Mouse (Mus musculus): ENCODE data around the gene Cnot11. TPM values are rescaled to one million over a fixed set of nuclear protein-coding genes. Genes with fewer than 3 reads are reported as not detected.
A peak's percentile ranks its signal among the peaks of the same experiment; 100 is the strongest.

The Cnot11 gene
- polyA plus RNA-seq, 1 experiment from 2014 or later = 16.9 TPM

DNA sequence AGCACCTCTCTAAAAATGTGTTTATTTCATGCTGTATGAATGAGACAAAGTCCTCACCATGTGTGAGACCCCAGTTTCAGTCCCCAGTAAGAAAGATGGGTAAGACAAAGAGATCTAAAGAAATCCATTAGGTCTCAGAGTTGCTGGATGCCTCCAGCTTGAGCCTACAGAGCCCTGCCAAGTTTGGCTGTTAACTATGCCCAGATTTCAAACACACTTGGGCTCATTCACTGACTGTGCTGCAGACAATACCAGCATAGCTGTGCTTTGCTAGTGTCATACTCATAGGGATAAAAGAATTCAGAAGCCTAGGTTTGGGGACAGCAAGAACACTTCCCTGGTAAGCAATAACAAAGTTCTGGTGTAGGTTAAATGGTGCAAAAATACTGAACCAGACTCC lies 33.3 kb downstream of the Cnot11 start:
- no peak overlapping the region for H3K27ac ChIP-seq (replicated peaks; ENCODE audit: low read depth, low read length)
- H3K9ac ChIP-seq (replicated peaks; ENCODE audit: low read length) = no peak overlapping the region
- H3K27me3 ChIP-seq (ENCODE audit: control insufficient read depth, insufficient read depth, low read length) = no peaks in the 10 kb centered on the region
- H3K4me2 ChIP-seq (ENCODE audit: low read length) = no peak overlapping the region
- H3K4me3 ChIP-seq (replicated peaks; ENCODE audit: low read depth, low read length) = no peak overlapping the region
- DNase-seq (no peak), ATAC-seq (ENCODE audit: low FRiP score, low TSS enrichment) (no peak)
- H3K4me1 ChIP-seq (ENCODE audit: control insufficient read depth, insufficient read depth, low read length) = no peaks in the 10 kb centered on the region
- H3K9me3 ChIP-seq (ENCODE audit: control insufficient read depth, low read length) = no peaks in the 10 kb centered on the region
- H3K36me3 ChIP-seq (ENCODE audit: control insufficient read depth, insufficient read depth, low read length) = peaks cover 10% of the 10 kb centered on the region

DNA sequence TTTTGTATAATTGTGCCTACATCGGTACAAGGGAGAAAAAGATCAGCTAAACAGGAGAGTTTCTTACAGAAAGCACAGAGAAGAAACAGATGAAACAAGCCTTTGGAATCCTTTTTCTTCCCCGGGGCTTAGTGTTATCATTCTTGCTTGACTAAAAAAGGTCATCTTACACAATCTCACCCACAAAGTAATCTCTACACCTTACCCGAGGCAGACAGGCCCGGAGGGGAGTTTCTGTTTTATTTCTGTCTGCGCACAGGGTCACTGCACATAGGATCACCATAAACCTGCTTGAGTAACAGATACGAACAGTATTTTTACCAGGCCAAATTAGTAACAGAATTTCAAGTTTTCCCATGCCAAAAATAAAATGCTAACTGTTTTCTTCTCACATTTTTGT lies 36.9 kb downstream of the Cnot11 start:
- no peaks in the 10 kb centered on the region for H3K27me3 ChIP-seq (ENCODE audit: control insufficient read depth, insufficient read depth, low read length)
- H3K9me3 ChIP-seq (ENCODE audit: control insufficient read depth, low read length) = no peaks in the 10 kb centered on the region
- H3K4me1 ChIP-seq (ENCODE audit: control insufficient read depth, insufficient read depth, low read length) = peaks cover 15% of the 10 kb centered on the region
- H3K4me2 ChIP-seq (ENCODE audit: low read length) = no peak overlapping the region
- no peak overlapping the region for H3K4me3 ChIP-seq (replicated peaks; ENCODE audit: low read depth, low read length)
- H3K27ac ChIP-seq (replicated peaks; ENCODE audit: low read depth, low read length) = no peak overlapping the region
- ATAC-seq (ENCODE audit: low FRiP score, low TSS enrichment) (no peak), DNase-seq (no peak)
- H3K36me3 ChIP-seq (ENCODE audit: control insufficient read depth, insufficient read depth, low read length) = 0 out of 2 replicates have a peak, but pooled peaks cover 4% of the 10 kb centered on the region
- no peak overlapping the region for H3K9ac ChIP-seq (replicated peaks; ENCODE audit: low read length)
- WGBS = 74% methylated on average over 6 of the region's 6 CpGs

DNA sequence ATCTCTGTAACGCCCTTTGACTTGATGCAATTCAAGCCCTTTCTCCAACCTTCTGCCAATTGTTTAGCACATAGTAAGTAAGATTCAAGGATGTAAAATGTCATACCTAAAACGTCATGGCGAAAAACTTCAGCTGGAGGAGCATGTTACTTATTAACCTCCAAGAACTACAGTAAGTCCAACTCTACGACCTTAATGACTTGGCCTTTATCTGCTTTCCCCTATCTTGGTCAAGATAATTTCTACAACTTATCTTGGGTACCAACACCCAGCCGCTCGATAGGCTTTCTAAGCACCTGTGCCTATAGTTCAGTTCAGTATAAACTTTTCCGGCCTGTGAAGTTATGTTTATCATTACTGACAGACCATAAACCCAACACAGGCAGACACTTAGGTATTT lies 39.1 kb downstream of the Cnot11 start:
- Histone ChIP-seq H3K4me1 (ENCODE audit: control insufficient read depth, insufficient read depth, low read length) (peaks cover 15% of the 10 kb centered on the region), H3K4me3 (replicated peaks; ENCODE audit: low read depth, low read length) (no peak overlapping the region), H3K27ac (replicated peaks; ENCODE audit: low read depth, low read length) (no peak overlapping the region), H3K27me3 (ENCODE audit: control insufficient read depth, insufficient read depth, low read length) (no peaks in the 10 kb centered on the region), H3K9ac (replicated peaks; ENCODE audit: low read length) (no peak overlapping the region), H3K4me2 (ENCODE audit: low read length) (no peak overlapping the region), H3K9me3 (ENCODE audit: control insufficient read depth, low read length) (no peaks in the 10 kb centered on the region), H3K36me3 (ENCODE audit: control insufficient read depth, insufficient read depth, low read length) (0 out of 2 replicates have a peak, but pooled peaks cover 4% of the 10 kb centered on the region)
- no peak for DNase-seq
- no peak for ATAC-seq (ENCODE audit: low FRiP score, low TSS enrichment)
- 90% methylated on average over 7 of the region's 7 CpGs for WGBS

DNA sequence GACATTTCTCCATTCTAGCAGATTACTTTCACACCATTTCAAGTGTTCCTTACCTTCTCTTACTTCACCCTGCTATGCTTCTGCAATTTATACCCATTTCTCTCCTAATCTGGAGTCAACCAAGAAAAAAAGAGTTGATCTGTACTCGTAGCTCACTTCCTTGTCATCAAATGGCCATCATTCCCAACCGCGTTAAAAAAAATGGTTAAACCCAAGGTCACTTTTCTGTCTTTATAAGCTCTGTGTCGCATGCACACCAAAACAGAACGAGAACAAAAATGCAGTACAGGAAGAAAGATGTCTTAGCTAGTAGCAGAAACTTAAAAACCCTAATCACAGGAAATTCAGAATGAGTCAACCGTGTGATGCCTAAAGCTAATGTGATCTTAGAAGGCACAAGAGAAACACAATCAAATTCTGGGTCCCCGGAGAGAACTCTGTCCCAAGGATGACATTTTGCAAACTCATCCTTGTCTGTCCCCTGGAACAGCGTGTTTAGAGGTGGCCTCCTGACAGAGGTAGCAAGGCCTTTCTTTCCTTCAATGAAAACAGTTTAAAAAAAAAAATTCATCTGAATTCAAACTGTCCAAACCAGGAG lies 41.1 kb downstream of the Cnot11 start:
- H3K27me3 ChIP-seq (ENCODE audit: control insufficient read depth, insufficient read depth, low read length) = no peaks in the 10 kb centered on the region
- no peaks in the 10 kb centered on the region for H3K36me3 ChIP-seq (ENCODE audit: control insufficient read depth, insufficient read depth, low read length)
- ATAC-seq (ENCODE audit: low FRiP score, low TSS enrichment) (no peak), DNase-seq (peak; percentile 13)
- no peaks in the 10 kb centered on the region for H3K9me3 ChIP-seq (ENCODE audit: control insufficient read depth, low read length)
- H3K4me3 ChIP-seq (replicated peaks; ENCODE audit: low read depth, low read length) = peak overlapping the region; percentile 90
- H3K4me2 ChIP-seq (ENCODE audit: low read length) = peak overlapping the region; percentile 62
- H3K9ac ChIP-seq (replicated peaks; ENCODE audit: low read length) = peak overlapping the region; percentile 86; the same call in 1 of the 2 replicates
- WGBS = 23% methylated on average over 8 of the region's 8 CpGs
- peak overlapping the region; percentile 96 for H3K27ac ChIP-seq (replicated peaks; ENCODE audit: low read depth, low read length)
- H3K4me1 ChIP-seq (ENCODE audit: control insufficient read depth, insufficient read depth, low read length) = peaks cover 15% of the 10 kb centered on the region

DNA sequence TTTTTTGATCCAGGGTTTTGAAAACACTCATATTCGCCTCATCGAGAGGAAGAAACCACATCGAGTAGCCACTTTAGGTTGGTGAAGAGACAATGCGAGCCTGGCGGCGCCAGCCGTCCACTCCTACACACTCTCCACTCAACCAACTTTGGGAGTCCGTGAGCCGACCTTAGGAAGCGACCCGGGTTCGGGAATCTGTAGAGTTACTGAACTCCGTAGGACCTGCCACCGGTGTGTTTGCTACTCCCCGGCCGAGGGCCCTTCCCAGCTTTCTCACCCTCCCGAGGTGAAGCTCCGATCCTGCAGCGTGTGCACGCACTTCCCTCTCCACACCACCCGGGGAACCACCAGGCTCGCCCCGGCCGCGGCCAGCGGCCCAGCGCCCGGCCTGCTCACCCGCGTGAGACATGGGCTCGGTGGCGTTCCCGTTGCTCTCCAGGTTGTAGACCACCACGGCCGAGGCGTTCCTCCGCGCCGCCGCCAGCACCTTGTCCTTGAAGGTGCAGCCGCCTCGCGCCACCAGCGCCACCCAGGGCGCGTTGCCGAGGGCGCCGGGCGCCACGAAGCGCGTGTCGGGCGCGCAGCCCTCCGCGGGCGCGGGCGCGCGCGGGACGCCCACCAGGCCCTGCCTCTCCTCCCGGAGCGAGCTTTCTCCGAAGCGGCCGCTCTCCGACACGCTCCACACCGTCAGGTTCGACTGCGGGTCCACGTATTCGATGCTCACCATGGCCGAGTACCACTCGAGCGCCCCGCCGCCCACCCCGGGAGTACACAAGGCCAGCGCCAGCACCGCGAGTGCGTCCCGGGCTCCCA lies 41.8 kb downstream of the Cnot11 start:
- peak overlapping the region; percentile 90 for H3K4me3 ChIP-seq (replicated peaks; ENCODE audit: low read depth, low read length)
- DNase-seq = peak; percentile 83
- peak overlapping the region; percentile 86 for H3K9ac ChIP-seq (replicated peaks; ENCODE audit: low read length)
- ATAC-seq (ENCODE audit: low FRiP score, low TSS enrichment) = peak; percentile 84
- H3K4me2 ChIP-seq (ENCODE audit: low read length) = peak overlapping the region; percentile 62
- no peaks in the 10 kb centered on the region for H3K27me3 ChIP-seq (ENCODE audit: control insufficient read depth, insufficient read depth, low read length)
- peaks cover 15% of the 10 kb centered on the region for H3K4me1 ChIP-seq (ENCODE audit: control insufficient read depth, insufficient read depth, low read length)
- no peaks in the 10 kb centered on the region for H3K9me3 ChIP-seq (ENCODE audit: control insufficient read depth, low read length)
- under 1% methylated on average over 88 of the region's 88 CpGs for WGBS
- no peaks in the 10 kb centered on the region for H3K36me3 ChIP-seq (ENCODE audit: control insufficient read depth, insufficient read depth, low read length)
- H3K27ac ChIP-seq (replicated peaks; ENCODE audit: low read depth, low read length) = peak overlapping the region; percentile 96

DNA sequence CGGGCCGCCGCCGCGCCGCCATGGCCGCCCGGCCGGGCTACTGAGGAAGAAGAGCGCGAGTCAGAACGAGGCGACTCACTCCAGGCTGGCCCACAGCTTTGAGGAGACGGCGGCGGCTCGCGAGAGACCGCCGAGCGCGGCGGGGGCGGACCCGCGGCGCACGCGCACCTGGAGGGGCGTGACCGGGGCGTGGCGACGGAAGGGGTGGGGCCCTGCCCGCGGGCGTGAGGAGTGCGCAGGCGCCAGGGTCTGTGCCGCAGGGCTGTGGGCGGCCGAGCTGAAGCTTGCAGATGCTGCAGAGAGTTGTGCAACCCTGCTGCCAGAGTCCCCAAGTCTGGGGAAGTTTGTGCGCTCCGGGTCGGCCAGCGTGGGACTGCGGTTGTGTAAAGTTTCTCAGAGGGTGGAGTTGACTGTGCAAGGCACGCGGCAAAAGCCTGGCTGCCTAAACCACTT lies 42.5 kb downstream of the Cnot11 start, which contains the start of gene Rnf149:
Gene Rnf149, minus strand, starts transcription at position 153 of the 453 bp plus-strand sequence.
- peak within 1 kb of the TSS; percentile 86 for H3K9ac ChIP-seq (replicated peaks; ENCODE audit: low read length)
- H3K4me2 ChIP-seq (ENCODE audit: low read length) = peak within 1 kb of the TSS; percentile 62
- H3K9me3 ChIP-seq (ENCODE audit: control insufficient read depth, low read length) = no peaks in the 10 kb centered on the region
- DNase-seq (peak; percentile 97), ATAC-seq (ENCODE audit: low FRiP score, low TSS enrichment) (peak; percentile 97)
- peaks cover 15% of the 10 kb centered on the region for H3K4me1 ChIP-seq (ENCODE audit: control insufficient read depth, insufficient read depth, low read length)
- under 1% methylated on average over 49 of the region's 49 CpGs for WGBS
- H3K27ac ChIP-seq (replicated peaks; ENCODE audit: low read depth, low read length) = peak within 1 kb of the TSS; percentile 96
- no peaks in the 10 kb centered on the region for H3K36me3 ChIP-seq (ENCODE audit: control insufficient read depth, insufficient read depth, low read length)
- H3K27me3 ChIP-seq (ENCODE audit: control insufficient read depth, insufficient read depth, low read length) = no peaks in the 10 kb centered on the region
- H3K4me3 ChIP-seq (replicated peaks; ENCODE audit: low read depth, low read length) = peak within 1 kb of the TSS; percentile 90

DNA sequence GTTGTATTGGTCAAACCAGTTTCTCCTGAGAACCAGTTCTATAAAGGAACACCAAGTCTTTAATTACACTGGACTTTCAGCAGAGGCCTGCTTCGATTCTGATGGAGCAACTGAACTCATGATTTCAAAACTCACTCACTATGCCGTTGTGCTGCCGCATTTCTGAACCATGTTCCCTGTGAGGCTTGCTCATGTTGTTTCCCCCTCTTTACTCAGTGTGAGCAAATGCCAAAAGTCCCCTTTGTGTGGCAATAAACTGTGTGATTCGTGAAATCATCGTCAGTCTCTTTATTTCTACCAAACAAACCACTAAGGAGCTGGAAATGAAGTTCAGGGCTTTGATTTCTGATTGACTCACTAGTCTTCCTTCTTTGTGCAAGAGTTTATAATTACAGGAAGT lies 43.7 kb downstream of the Cnot11 start:
- no peak overlapping the region for H3K9ac ChIP-seq (replicated peaks; ENCODE audit: low read length)
- peaks cover 15% of the 10 kb centered on the region for H3K4me1 ChIP-seq (ENCODE audit: control insufficient read depth, insufficient read depth, low read length)
- H3K27me3 ChIP-seq (ENCODE audit: control insufficient read depth, insufficient read depth, low read length) = no peaks in the 10 kb centered on the region
- H3K27ac ChIP-seq (replicated peaks; ENCODE audit: low read depth, low read length) = no peak overlapping the region
- no peak overlapping the region for H3K4me3 ChIP-seq (replicated peaks; ENCODE audit: low read depth, low read length)
- no peak overlapping the region for H3K4me2 ChIP-seq (ENCODE audit: low read length)
- no peaks in the 10 kb centered on the region for H3K36me3 ChIP-seq (ENCODE audit: control insufficient read depth, insufficient read depth, low read length)
- DNase-seq (no peak), ATAC-seq (ENCODE audit: low FRiP score, low TSS enrichment) (no peak)
- 93% methylated on average over 5 of the region's 5 CpGs for WGBS
- H3K9me3 ChIP-seq (ENCODE audit: control insufficient read depth, low read length) = no peaks in the 10 kb centered on the region

DNA sequence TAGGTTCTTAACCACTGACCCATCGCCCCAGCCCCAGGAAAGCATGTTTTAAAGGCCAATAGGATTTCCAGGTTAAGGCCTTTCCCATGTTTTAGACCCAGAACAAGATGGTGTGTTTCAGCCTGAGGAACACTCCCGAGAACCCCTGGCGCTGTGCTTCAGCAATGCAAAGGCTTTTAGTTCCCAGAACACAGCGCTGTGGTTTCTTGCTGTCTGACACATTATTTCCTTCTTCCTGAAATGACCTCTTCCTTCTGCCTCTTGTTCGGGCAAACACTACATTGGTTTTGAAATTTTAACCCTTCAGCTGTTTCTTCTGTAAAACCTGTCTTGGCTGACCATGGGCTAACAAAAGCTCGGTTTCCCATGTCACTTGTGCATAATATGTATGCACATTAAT lies 44.3 kb downstream of the Cnot11 start:
- Histone ChIP-seq H3K9ac (replicated peaks; ENCODE audit: low read length) (no peak overlapping the region), H3K36me3 (ENCODE audit: control insufficient read depth, insufficient read depth, low read length) (no peaks in the 10 kb centered on the region), H3K27me3 (ENCODE audit: control insufficient read depth, insufficient read depth, low read length) (no peaks in the 10 kb centered on the region), H3K4me3 (replicated peaks; ENCODE audit: low read depth, low read length) (no peak overlapping the region), H3K27ac (replicated peaks; ENCODE audit: low read depth, low read length) (no peak overlapping the region), H3K4me2 (ENCODE audit: low read length) (no peak overlapping the region), H3K9me3 (ENCODE audit: control insufficient read depth, low read length) (no peaks in the 10 kb centered on the region), H3K4me1 (ENCODE audit: control insufficient read depth, insufficient read depth, low read length) (peaks cover 15% of the 10 kb centered on the region)
- ATAC-seq (ENCODE audit: low FRiP score, low TSS enrichment) = no peak
- DNase-seq = no peak
- WGBS = 84% methylated on average over 6 of the region's 6 CpGs
